Comparison of ENCODE assay signal across 8 mouse cellular contexts in genomic region chr6:22493632-22494260, GRCm38 (mm10).
DNase-seq lines count a peak whose midpoint lies in the region; ATAC-seq lines count a peak whose summit lies in the region.

No protein-coding gene starts in this region.

- H3K27me3 ChIP-seq in forebrain, embryonic 12.5 days: no peaks in the 10 kb centered on the region
- no peaks in the 10 kb centered on the region for H3K27me3 ChIP-seq in intestine, embryonic 14.5 days (replicated peaks; ENCODE audit: control insufficient read depth, insufficient read depth, low read length)

- H3K4me1 ChIP-seq in forebrain, embryonic 12.5 days: no peaks in the 10 kb centered on the region
- no peaks in the 10 kb centered on the region for H3K4me1 ChIP-seq in intestine, embryonic 14.5 days (replicated peaks; ENCODE audit: control insufficient read depth, insufficient read depth, low read length)

- peak; percentile 69; the same call in 1 of the 2 replicates for ATAC-seq in forebrain, embryonic 12.5 days (ENCODE audit: low FRiP score)
- 0 out of 2 replicates have a peak, but pooled peaks have one; percentile 43 for ATAC-seq in intestine, embryonic 14.5 days (replicated peaks; ENCODE audit: low FRiP score, low TSS enrichment, low read depth)
- ATAC-seq in megakaryocyte, adult 5-6 weeks (ENCODE audit: poor library complexity, severe bottlenecking): peak; percentile 95

- H3K36me3 ChIP-seq in forebrain, embryonic 12.5 days (replicated peaks): no peaks in the 10 kb centered on the region
- no peaks in the 10 kb centered on the region for H3K36me3 ChIP-seq in intestine, embryonic 14.5 days (ENCODE audit: control insufficient read depth, insufficient read depth, low read length)

- H3K4me3 ChIP-seq in forebrain, embryonic 12.5 days (replicated peaks): no peak overlapping the region
- H3K4me3 ChIP-seq in intestine, embryonic 14.5 days (ENCODE audit: low read depth, low read length): no peak overlapping the region

- H3K4me2 ChIP-seq in forebrain, embryonic 12.5 days: no peak overlapping the region
- no peak overlapping the region for H3K4me2 ChIP-seq in intestine, embryonic 14.5 days (ENCODE audit: low read length)

- no peak overlapping the region for H3K27ac ChIP-seq in forebrain, embryonic 12.5 days
- H3K27ac ChIP-seq in intestine, embryonic 14.5 days (ENCODE audit: low read depth): no peak overlapping the region

- H3K9ac ChIP-seq in forebrain, embryonic 12.5 days: no peak overlapping the region
- no peak overlapping the region for H3K9ac ChIP-seq in intestine, embryonic 14.5 days (ENCODE audit: low read length)

- 41% methylated on average over 11 of the region's 11 CpGs for WGBS in forebrain, embryonic 12.5 days
- WGBS in intestine, embryonic 14.5 days: 42% methylated on average over 11 of the region's 11 CpGs

- no peaks in the 10 kb centered on the region for H3K9me3 ChIP-seq in forebrain, embryonic 12.5 days
- no peaks in the 10 kb centered on the region for H3K9me3 ChIP-seq in intestine, embryonic 14.5 days (ENCODE audit: control insufficient read depth, low read length)

- peak; percentile 29 to 81 for DNase-seq in frontal cortex, adult 2 months (ENCODE audit: extremely low spot score in 1 of 2, low spot score in 1 of 2)
- no peak for DNase-seq in frontal cortex, postnatal 25 days (ENCODE audit: low spot score in 2 of 2)
- DNase-seq in 3134 (ENCODE audit: extremely low read depth, insufficient read length, low spot score) (peak; percentile 18), R1 (ENCODE audit: low read depth, low spot score) (peak; percentile 75)
- DNase-seq in intestine, embryonic 14.5 days (ENCODE audit: low spot score): no peak
- peak; percentile 30 for DNase-seq in yolk sac, embryonic 10.5 days (ENCODE audit: low spot score)

Comparison
In these comparisons a context has a peak if more than half of its experiments do, and no peak if none do; other contexts are left out.
1. DNase-seq: peak in frontal cortex, adult 2 months (2 of 2), 3134 (single experiment), R1 (single experiment) and yolk sac, embryonic 10.5 days (single experiment); none in frontal cortex, postnatal 25 days (0 of 2) and intestine, embryonic 14.5 days (single experiment).
2. ATAC-seq: peak in every context shown above with its lines; median percentile 95 in megakaryocyte, adult 5-6 weeks; 69 in forebrain, embryonic 12.5 days; 43 in intestine, embryonic 14.5 days.